Mouse (Mus musculus) effector memory CD4-positive, alpha-beta T cell, adult 7 months (primary cell): Measurements from ENCODE around the gene Defb43. TPM values are rescaled to one million over a fixed set of nuclear protein-coding genes. Genes with fewer than 3 reads are reported as not detected.

ENCODE experiments used
- polyA plus RNA-seq: library from polyadenylated mRNA; unstranded; fragments of 100-300 nt; shearing (Covaris generic); gene quantifications from one replicate; pipeline ENCODE4 v1.2.1, GENCODE M21; 2017

Defb43 gene
- polyA plus RNA-seq: not detected

GRCm38 (mm10) chr14:63011471-63011870 lies at the start of gene Defb43:
Gene Defb43 (plus strand): TSS chr14:63011771.

GRCm38 (mm10) chr14:62984410-62984809 lies 27.2 kb upstream of the Defb43 start, which contains the start of gene Defb48:
Gene Defb48 (minus strand): TSS chr14:62984510.

GRCm38 (mm10) chr14:62997777-62998176 lies 13.8 kb upstream of the Defb43 start, which contains the start of gene Defb47:
Gene Defb47 (plus strand): TSS chr14:62998077.

DNA sequence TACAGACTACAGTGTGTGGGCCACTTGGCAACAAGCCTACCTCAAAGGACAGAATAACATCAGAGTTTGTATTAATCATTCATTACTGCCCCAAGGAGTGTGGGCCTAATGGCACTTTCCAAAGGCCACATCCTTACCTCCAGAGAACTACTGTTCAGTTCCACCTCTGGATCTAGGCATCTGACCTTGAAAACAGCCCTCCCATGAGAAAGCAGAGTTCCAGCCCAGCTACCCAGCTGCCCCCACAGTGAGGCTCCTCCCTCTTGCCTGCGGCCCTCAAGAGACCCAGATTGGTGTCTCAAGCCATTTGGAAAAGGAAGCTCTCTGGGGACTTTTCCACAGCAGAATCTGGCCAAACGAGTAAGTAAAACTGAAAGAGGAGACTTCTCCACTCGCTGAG lies 35.1 kb downstream of the Defb43 start, which contains the start of gene Defb42:
Gene Defb42 (plus strand): TSS at position 301 of the 400 bp plus-strand sequence.

DNA sequence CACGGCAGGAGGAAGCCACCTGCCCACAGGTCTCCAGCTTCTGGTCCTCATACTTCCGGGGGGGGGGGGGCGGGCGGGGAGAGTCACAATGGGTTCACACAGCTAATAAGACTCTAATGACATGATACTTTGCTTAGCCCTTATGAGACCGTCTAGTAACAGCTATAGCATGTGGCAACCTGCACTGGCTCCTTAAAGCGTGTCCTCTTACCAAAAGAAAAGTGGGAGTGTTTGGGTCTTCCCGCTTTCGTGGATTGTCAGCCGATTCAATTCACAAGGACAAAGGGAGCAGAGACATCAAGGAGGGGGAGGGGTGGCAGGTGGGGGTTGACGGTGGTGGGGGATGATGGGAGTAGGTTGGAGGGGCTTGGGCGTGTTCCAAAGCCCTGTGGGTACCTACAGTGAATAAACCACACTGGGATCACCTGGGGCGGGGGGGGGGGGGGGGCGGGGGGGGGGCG lies 38.4 kb downstream of the Defb43 start, which contains the start of gene Defb30:
Gene Defb30 (minus strand): TSS at position 51 of the 461 bp plus-strand sequence.

Other genes starting within 250 kb of the Defb43 start
- 18.3 TPM for gene Wdfy2, start 174.1 kb upstream of the Defb43 start, polyA plus RNA-seq
- gene Defb48, start 27.3 kb upstream of the Defb43 start, polyA plus RNA-seq: not detected
- not detected for gene Defb47, start 13.7 kb upstream of the Defb43 start, polyA plus RNA-seq
- not detected for gene Defb42, start 35.2 kb downstream of the Defb43 start, polyA plus RNA-seq
- gene Defb30, start 38.2 kb downstream of the Defb43 start, polyA plus RNA-seq: not detected